Mouse (Mus musculus) olfactory bulb, adult 2 months (tissue): Measurements from ENCODE around the gene Cenpv. TPM values are rescaled to one million over a fixed set of nuclear protein-coding genes. Genes with fewer than 3 reads are reported as not detected.
A peak's percentile ranks its signal among the peaks of the same experiment; 100 is the strongest.

ENCODE experiments used
- H3K27ac ChIP-seq: fragments of 200-500 bp; 2 replicates; pipeline ENCODE4 v1.5.1; 2012; ENCODE audit warnings: low read depth, low read length; ENCODE audit not compliant: insufficient read depth
- H3K4me1 ChIP-seq: fragments of 200-500 bp; 2 replicates; pipeline ENCODE4 v1.6.1; 2012; ENCODE audit warnings: low read length; ENCODE audit not compliant: control insufficient read depth, insufficient read depth
- H3K4me3 ChIP-seq: fragments of 200-500 bp; 2 replicates; pipeline ENCODE4 v1.5.1; 2012; ENCODE audit warnings: mild to moderate bottlenecking, low read depth, low read length, moderate library complexity; ENCODE audit not compliant: insufficient read depth
- CTCF ChIP-seq: fragments of 200-500 bp; IDR thresholded peaks from 2 replicates; pipeline ENCODE4 v1.5.1; 2012; ENCODE audit warnings: low read depth, mild to moderate bottlenecking, low read length, moderate library complexity; ENCODE audit not compliant: insufficient read depth
- POLR2A ChIP-seq: fragments of 200-500 bp; IDR thresholded peaks from 2 replicates; pipeline ENCODE4 v1.6.1; 2012; ENCODE audit warnings: mild to moderate bottlenecking, low read depth, low read length, moderate library complexity; ENCODE audit not compliant: insufficient read depth
- WGBS: fragments of 180-500 bp; shearing (Covaris S2); methylation state at CpG from one replicate; pipeline ENCODE4 v1.1.7; 2018; 5-methylcytosine and 5-hydroxymethylcytosine counted together
- polyA plus RNA-seq: library from polyadenylated mRNA; stranded (reverse); fragments of >200 nt; gene quantifications from 2 replicates; pipeline ENCODE4 v1.2.4, GENCODE M21; 2012; ENCODE audit warnings: low replicate concordance; ENCODE audit not compliant: missing spikeins, insufficient read depth, insufficient read length

Gene Cenpv
- polyA plus RNA-seq, 1 experiment: not detected

- H3K4me3 ChIP-seq: peak within 1 kb of the TSS; percentile 66
- WGBS: 81% methylated on average over 6 of the region's 6 CpGs
- peaks cover 13% of the 10 kb centered on the region for H3K4me1 ChIP-seq
- no peak for TF ChIP-seq CTCF
- no peak for TF ChIP-seq POLR2A
- no peak within 1 kb of the TSS for H3K27ac ChIP-seq
Measured at GRCm38 (mm10) chr11:62573959-62574702, 35.1 kb upstream of the Cenpv start, which contains the start of gene Trpv2. Gene Trpv2 (plus strand): TSS chr11:62574486.

GRCm38 (mm10) chr11:62568300-62568699 lies 29.2 kb upstream of the Cenpv start:
- Histone ChIP-seq H3K4me3 (no peak overlapping the region), H3K27ac (no peak overlapping the region), H3K4me1 (no peaks in the 10 kb centered on the region)
- 48% methylated on average over 3 of the region's 3 CpGs for WGBS
- TF ChIP-seq CTCF (no peak), POLR2A (no peak)

- no peak for TF ChIP-seq POLR2A
- TF ChIP-seq CTCF: no peak
- no peak overlapping the region for H3K27ac ChIP-seq
- H3K4me1 ChIP-seq: no peaks in the 10 kb centered on the region
- WGBS: 57% methylated on average over 1 of the region's 1 CpGs
- H3K4me3 ChIP-seq: no peak overlapping the region
Measured at GRCm38 (mm10) chr11:62566211-62566610, 27.1 kb upstream of the Cenpv start.

- Histone ChIP-seq H3K27ac (no peak overlapping the region), H3K4me1 (0 out of 2 replicates have a peak, but pooled peaks cover under 1% of the 10 kb centered on the region), H3K4me3 (no peak overlapping the region)
- TF ChIP-seq CTCF (no peak), POLR2A (no peak)
- WGBS: 76% methylated on average over 7 of the region's 7 CpGs
Measured at GRCm38 (mm10) chr11:62565747-62566146, 26.7 kb upstream of the Cenpv start.

GRCm38 (mm10) chr11:62563590-62563989 lies 24.5 kb upstream of the Cenpv start:
- TF ChIP-seq POLR2A (no peak), CTCF (no peak)
- Histone ChIP-seq H3K4me1 (peaks cover 5% of the 10 kb centered on the region; the same call in 1 of the 2 replicates), H3K27ac (no peak overlapping the region), H3K4me3 (no peak overlapping the region)
- WGBS: 94% methylated on average over 2 of the region's 2 CpGs

- H3K4me1 ChIP-seq: peaks cover 5% of the 10 kb centered on the region; the same call in 1 of the 2 replicates
- peak overlapping the region; percentile 41 for H3K4me3 ChIP-seq
- no peak overlapping the region for H3K27ac ChIP-seq
- WGBS: 39% methylated on average over 43 of the region's 43 CpGs
- no peak for TF ChIP-seq CTCF
- TF ChIP-seq POLR2A: no peak
Measured at GRCm38 (mm10) chr11:62560463-62561016, 21.5 kb upstream of the Cenpv start.

- H3K4me1 ChIP-seq: peaks cover 5% of the 10 kb centered on the region; the same call in 1 of the 2 replicates
- WGBS: 61% methylated on average over 6 of the region's 6 CpGs
- H3K27ac ChIP-seq: no peak overlapping the region
- no peak for TF ChIP-seq POLR2A
- TF ChIP-seq CTCF: no peak
- no peak overlapping the region for H3K4me3 ChIP-seq
Measured at GRCm38 (mm10) chr11:62558961-62559646, 20.0 kb upstream of the Cenpv start.

- Histone ChIP-seq H3K27ac (no peak overlapping the region), H3K4me1 (peaks cover 5% of the 10 kb centered on the region; the same call in 1 of the 2 replicates), H3K4me3 (no peak overlapping the region)
- TF ChIP-seq POLR2A: no peak
- no peak for TF ChIP-seq CTCF
- WGBS: 81% methylated on average over 2 of the region's 2 CpGs
Measured at GRCm38 (mm10) chr11:62558152-62558551, 19.1 kb upstream of the Cenpv start.

- Histone ChIP-seq H3K4me3 (no peak overlapping the region), H3K27ac (no peak overlapping the region), H3K4me1 (peaks cover 5% of the 10 kb centered on the region; the same call in 1 of the 2 replicates)
- no peak for TF ChIP-seq POLR2A
- no peak for TF ChIP-seq CTCF
- WGBS: 76% methylated on average over 5 of the region's 5 CpGs
Measured at GRCm38 (mm10) chr11:62557205-62557604, 18.1 kb upstream of the Cenpv start.
